Mouse (Mus musculus) erythroblast, embryonic 14.5 days (primary cell): ENCODE measurements at regions not wholly inside any gene's neighbourhood (a gene's known extent, or its start where the extent isn't known, plus 50 kb on each side); places are given as distances from the start of the nearest gene placed in this dataset.

ENCODE experiments used
- GATA1 ChIP-seq: IDR thresholded peaks from 2 replicates; pipeline ENCODE4 v1.6.1; 2012; ENCODE audit warnings: low read length, inconsistent platforms, mixed read lengths
- TAL1 ChIP-seq: IDR thresholded peaks from 3 replicates; pipeline ENCODE4 v1.6.1; 2012; ENCODE audit warnings: low read length, inconsistent platforms, mixed read lengths

GRCm38 (mm10) chr5:133774116-133774515 lies 325.4 kb upstream of the Castor2 start:
- TF ChIP-seq GATA1, result no peak
- TF ChIP-seq TAL1, result no peak
